Mouse (Mus musculus) megakaryocyte, embryonic 14.5 days (primary cell): ENCODE measurements around the gene Npb.

ENCODE experiments used
- FLI1 ChIP-seq: IDR thresholded peaks from 2 replicates; pipeline ENCODE4 v1.6.1; 2012; ENCODE audit warnings: low read length, inconsistent platforms, mixed read lengths
- GATA1 ChIP-seq: IDR thresholded peaks from 3 replicates; pipeline ENCODE4 v1.6.1; 2012; ENCODE audit warnings: mixed read lengths, low read length, inconsistent platforms, borderline replicate concordance

- TF ChIP-seq GATA1: no peak
- TF ChIP-seq FLI1: no peak
Observed at GRCm38 (mm10) chr11:120628601-120629340, 20.5 kb downstream of the Npb start.
